Mouse (Mus musculus) thymus, adult 2 months (tissue): ENCODE measurements around the gene 4930572O03Rik.
"Not testable (repeated sequence)": the region's sequence is repeated elsewhere in the genome, so short reads cannot be mapped to it uniquely, and the experiment has no call there.

ENCODE experiments used
- CTCF ChIP-seq: fragments of 200-500 bp; IDR thresholded peaks from 2 replicates; pipeline ENCODE4 v1.5.1; 2012; ENCODE audit warnings: mild to moderate bottlenecking, control low read depth, low read length, moderate library complexity, borderline replicate concordance; ENCODE audit not compliant: control insufficient read depth, poor library complexity, insufficient read depth; ENCODE audit errors: extremely low read depth
- POLR2A ChIP-seq: fragments of 200-500 bp; IDR thresholded peaks from 2 replicates; pipeline ENCODE4 v1.6.1; 2012; ENCODE audit warnings: mild to moderate bottlenecking, low read length, control low read depth, moderate library complexity; ENCODE audit not compliant: control insufficient read depth, poor library complexity, insufficient read depth; ENCODE audit errors: extremely low read depth

- TF ChIP-seq POLR2A, CTCF: not testable (repeated sequence)
Observed at GRCm38 (mm10) chr5:15610695-15611094, 46.2 kb downstream of the 4930572O03Rik start.
